Mouse (Mus musculus): ENCODE results near the gene Med7.
"Not testable (repeated sequence)": the region's sequence is repeated elsewhere in the genome, so short reads cannot be mapped to it uniquely, and the experiment has no call there.

GRCm38 (mm10) chr11:46428131-46428530 is 8.6 kb upstream of the Med7 start:
- not testable (repeated sequence) for TF ChIP-seq CTCF, EP300 (IDR thresholded peaks at IDR 0.05; ENCODE audit: low read depth)
